Mouse (Mus musculus) limb, embryonic 14.5 days (tissue): ENCODE measurements around the gene Il1rapl1. TPM values are rescaled to one million over a fixed set of nuclear protein-coding genes. Genes with fewer than 3 reads are reported as not detected.

ENCODE experiments used
- ATAC-seq: fragments of 200-750 bp; cut with Nextera tagmentation; 2 replicates; pipeline ENCODE4 v1.8.0; 2017; ENCODE audit warnings: low read depth, moderate number of reproducible peaks, moderate TSS enrichment; ENCODE audit not compliant: low FRiP score
- DNase-seq: peaks from one replicate; pipeline ENCODE4 v3.0.0-alpha.2; 2015; ENCODE audit warnings: low spot score
- H3K27ac ChIP-seq: fragments of 300-500 bp; sonication (generic); replicated peaks from 2 replicates; pipeline ENCODE4 v1.5.1; 2014; ENCODE audit warnings: low read depth, mild to moderate bottlenecking, low read length, moderate library complexity, mixed read lengths
- H3K27me3 ChIP-seq: fragments of 300-500 bp; sonication (generic); 2 replicates; pipeline ENCODE4 v1.6.1; 2014; ENCODE audit warnings: low read length, mixed read lengths; ENCODE audit not compliant: control insufficient read depth, insufficient read depth
- H3K36me3 ChIP-seq: fragments of 300-500 bp; sonication (generic); 2 replicates; pipeline ENCODE4 v1.6.1; 2014; ENCODE audit warnings: mild to moderate bottlenecking, low read length, moderate library complexity, mixed read lengths; ENCODE audit not compliant: control insufficient read depth, insufficient read depth
- H3K4me1 ChIP-seq: fragments of 300-500 bp; sonication (generic); 2 replicates; pipeline ENCODE4 v1.6.1; 2014; ENCODE audit warnings: antibody characterized with exemption, low read length, mixed read lengths; ENCODE audit not compliant: control insufficient read depth, insufficient read depth
- H3K4me2 ChIP-seq: fragments of 300-500 bp; sonication (generic); replicated peaks from 2 replicates; pipeline ENCODE4 v1.6.1; 2014; ENCODE audit warnings: low read depth, mild to moderate bottlenecking, low read length, moderate library complexity; ENCODE audit not compliant: severe bottlenecking
- H3K4me3 ChIP-seq: fragments of 300-500 bp; sonication (generic); replicated peaks from 2 replicates; pipeline ENCODE4 v1.5.1; 2014; ENCODE audit warnings: low read length
- H3K9ac ChIP-seq: fragments of 300-500 bp; sonication (generic); 2 replicates; pipeline ENCODE4 v1.6.1; 2014; ENCODE audit warnings: mild to moderate bottlenecking, low read depth, low read length, moderate library complexity; ENCODE audit not compliant: severe bottlenecking
- H3K9me3 ChIP-seq: fragments of 300-500 bp; sonication (generic); 2 replicates; pipeline ENCODE4 v1.6.1; 2016; ENCODE audit warnings: low read length; ENCODE audit not compliant: control insufficient read depth
- POLR2A ChIP-seq: fragments of 200-500 bp; IDR thresholded peaks from 2 replicates; pipeline ENCODE4 v1.8.0; 2012; ENCODE audit warnings: inconsistent platforms, mild to moderate bottlenecking, moderate library complexity, borderline replicate concordance; ENCODE audit not compliant: insufficient read depth, insufficient read length; ENCODE audit errors: extremely low read depth
- WGBS: fragments of 180-500 bp; shearing (Covaris S2); extraction: QIAGEN DNeasy Blood & Tissue Kit; methylation state at CpG from one replicate; pipeline ENCODE4 v1.1.7; 2014; 5-methylcytosine and 5-hydroxymethylcytosine counted together
- polyA plus RNA-seq, 2 experiments: library from polyadenylated mRNA; depleted of rRNA in 1 of 2; stranded (reverse) in 1 of 2; unstranded in 1 of 2; fragments of >200 nt; fragmentation: Nextera tagmentation in 1 of 2; extraction: Ambion mirVana in 1 of 2; gene quantifications; 2 replicates each; pipeline versions ENCODE4 v1.2.1 to v1.2.3; 2012 to 2014

The Il1rapl1 gene
- polyA plus RNA-seq, 2 experiments: 0.14 to 0.48 TPM

- DNase-seq: no peak
- Histone ChIP-seq H3K4me2 (no peak overlapping the region), H3K27me3 (no peaks in the 10 kb centered on the region), H3K36me3 (no peaks in the 10 kb centered on the region), H3K9me3 (no peaks in the 10 kb centered on the region), H3K4me1 (no peaks in the 10 kb centered on the region), H3K4me3 (no peak overlapping the region), H3K9ac (no peak overlapping the region), H3K27ac (no peak overlapping the region)
- ATAC-seq: no peak
- TF ChIP-seq POLR2A: no peak
- 73% methylated on average over 2 of the region's 2 CpGs for WGBS
Observed at GRCm38 (mm10) chrX:86854835-86855234, 1260.6 kb downstream of the Il1rapl1 start.

DNA sequence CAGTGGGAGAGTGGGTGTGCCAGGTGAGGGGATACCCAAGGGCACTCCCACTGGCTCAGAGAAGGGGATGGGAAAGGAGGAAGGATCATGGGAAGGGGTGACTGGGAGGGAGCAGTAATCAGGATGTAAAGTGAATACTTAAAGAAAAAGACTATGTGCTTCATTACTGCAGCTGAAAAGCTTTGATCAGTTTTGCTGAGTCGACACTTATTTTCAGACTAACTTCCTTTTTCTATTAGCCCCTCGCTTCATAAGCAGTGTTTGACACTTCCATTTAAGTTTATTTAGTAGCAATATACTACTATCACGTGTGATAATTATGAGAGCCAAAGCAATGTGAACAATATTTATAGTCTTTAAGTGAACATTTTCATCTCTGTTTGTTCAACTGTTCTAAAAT is 1307.2 kb downstream of the Il1rapl1 start:
- no peak overlapping the region for H3K4me2 ChIP-seq
- no peaks in the 10 kb centered on the region for H3K9me3 ChIP-seq
- H3K27me3 ChIP-seq: no peaks in the 10 kb centered on the region
- DNase-seq (no peak), ATAC-seq (no peak)
- WGBS: 77% methylated on average over 3 of the region's 3 CpGs
- no peak overlapping the region for H3K27ac ChIP-seq
- no peaks in the 10 kb centered on the region for H3K36me3 ChIP-seq
- TF ChIP-seq POLR2A: no peak
- H3K9ac ChIP-seq: no peak overlapping the region
- no peaks in the 10 kb centered on the region for H3K4me1 ChIP-seq
- H3K4me3 ChIP-seq: no peak overlapping the region

DNA sequence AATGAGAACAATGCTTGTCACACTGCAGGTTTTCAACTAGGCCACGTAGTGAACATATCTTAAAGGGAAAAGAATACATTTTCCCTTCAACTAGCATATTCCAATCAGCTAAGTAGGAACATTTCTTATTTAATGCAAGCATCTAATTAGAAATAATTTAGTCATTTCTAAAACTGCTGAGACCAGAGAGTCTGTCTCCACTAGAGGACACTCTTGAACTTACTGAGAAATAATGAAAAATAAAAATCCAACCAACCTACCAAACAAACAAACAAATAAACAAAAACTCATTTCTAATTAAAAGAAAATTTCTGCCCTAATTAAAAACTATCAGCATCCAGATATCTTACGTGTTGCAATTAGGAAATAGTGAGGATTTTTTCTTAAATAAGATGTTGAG is 1312.7 kb downstream of the Il1rapl1 start:
- ATAC-seq (no peak), DNase-seq (no peak)
- no peaks in the 10 kb centered on the region for H3K36me3 ChIP-seq
- no peaks in the 10 kb centered on the region for H3K27me3 ChIP-seq
- H3K4me2 ChIP-seq: no peak overlapping the region
- no peak overlapping the region for H3K9ac ChIP-seq
- 59% methylated on average over 2 of the region's 2 CpGs for WGBS
- no peaks in the 10 kb centered on the region for H3K4me1 ChIP-seq
- no peak overlapping the region for H3K27ac ChIP-seq
- no peak for TF ChIP-seq POLR2A
- no peak overlapping the region for H3K4me3 ChIP-seq
- no peaks in the 10 kb centered on the region for H3K9me3 ChIP-seq

DNA sequence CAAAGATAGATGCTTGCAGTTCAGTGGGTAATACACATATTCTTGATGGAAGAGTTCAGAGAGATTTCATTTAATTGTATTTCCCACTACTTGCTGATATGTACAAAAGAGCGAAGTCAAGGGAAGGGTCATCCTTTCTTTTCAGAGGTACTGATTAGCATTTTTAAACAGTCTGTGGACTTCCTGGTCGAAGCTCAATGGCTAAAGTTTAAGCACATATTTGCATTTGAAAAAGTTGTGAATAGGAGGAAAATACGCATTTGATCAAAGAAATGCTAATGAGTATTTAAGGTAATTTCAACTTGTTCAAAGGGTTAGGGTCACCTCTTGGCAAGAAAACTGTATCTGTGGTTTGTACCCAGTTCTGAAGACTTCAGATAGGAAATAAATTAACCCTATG is 1386.6 kb downstream of the Il1rapl1 start:
- TF ChIP-seq POLR2A: no peak
- Histone ChIP-seq H3K4me3 (no peak overlapping the region), H3K4me2 (no peak overlapping the region), H3K36me3 (no peaks in the 10 kb centered on the region), H3K4me1 (no peaks in the 10 kb centered on the region), H3K27ac (no peak overlapping the region), H3K9me3 (no peaks in the 10 kb centered on the region), H3K27me3 (no peaks in the 10 kb centered on the region), H3K9ac (no peak overlapping the region)
- no peak for DNase-seq
- WGBS: 64% methylated on average over 3 of the region's 3 CpGs
- ATAC-seq: no peak
